Mouse (Mus musculus) embryonic fibroblast, embryonic 13.5 days (primary cell): ENCODE measurements around the gene Zbtb8a. TPM values are rescaled to one million over a fixed set of nuclear protein-coding genes. Genes with fewer than 3 reads are reported as not detected.
"Not testable (repeated sequence)": the region's sequence is repeated elsewhere in the genome, so short reads cannot be mapped to it uniquely, and the experiment has no call there.

Experiments
- H3K27ac ChIP-seq: 2 replicates; pipeline ENCODE4 v1.5.1; 2012; ENCODE audit warnings: low read length, control low read depth, inconsistent platforms; ENCODE audit not compliant: insufficient read depth
- H3K4me1 ChIP-seq: 2 replicates; pipeline ENCODE4 v1.6.1; 2011; ENCODE audit warnings: low read length; ENCODE audit not compliant: control insufficient read depth, insufficient read depth
- H3K4me3 ChIP-seq: 2 replicates; pipeline ENCODE4 v1.5.1; 2011; ENCODE audit warnings: mild to moderate bottlenecking, control low read depth, low read length; ENCODE audit not compliant: insufficient read depth
- CTCF ChIP-seq: IDR thresholded peaks from 2 replicates; pipeline ENCODE4 v1.5.1; 2011; ENCODE audit warnings: mild to moderate bottlenecking, control low read depth, low read length, moderate library complexity, borderline replicate concordance; ENCODE audit not compliant: insufficient read depth
- POLR2A ChIP-seq: IDR thresholded peaks from 2 replicates; pipeline ENCODE4 v1.6.1; 2011; ENCODE audit warnings: low read depth, mild to moderate bottlenecking, control low read depth, low read length, moderate library complexity
- polyA plus RNA-seq: library from polyadenylated mRNA; stranded (reverse); fragments of >200 nt; gene quantifications from 2 replicates; pipeline ENCODE4 v1.2.4, GENCODE M21; 2011; ENCODE audit warnings: low read depth; ENCODE audit not compliant: missing spikeins, insufficient read length

Zbtb8a gene
- polyA plus RNA-seq, 1 experiment, result 6.9 TPM

GRCm38 (mm10) chr4:129362771-129363170, 15.1 kb downstream of the Zbtb8a start:
- Histone ChIP-seq H3K4me1 (no peaks in the 10 kb centered on the region), H3K4me3 (no peak overlapping the region), H3K27ac (no peak overlapping the region)
- no peak for TF ChIP-seq CTCF
- no peak for TF ChIP-seq POLR2A

- not testable (repeated sequence) for H3K27ac ChIP-seq, H3K4me1 ChIP-seq, H3K4me3 ChIP-seq
Observed at GRCm38 (mm10) chr4:129362238-129362637, 15.7 kb downstream of the Zbtb8a start.

GRCm38 (mm10) chr4:129357613-129358163, 20.2 kb downstream of the Zbtb8a start:
- Histone ChIP-seq H3K4me3 (no peak overlapping the region), H3K27ac (no peak overlapping the region), H3K4me1 (no peaks in the 10 kb centered on the region)
- TF ChIP-seq CTCF (no peak), POLR2A (no peak)

- Histone ChIP-seq H3K4me3 (no peak overlapping the region), H3K27ac (no peak overlapping the region), H3K4me1 (no peaks in the 10 kb centered on the region)
- TF ChIP-seq CTCF (no peak), POLR2A (no peak)
Observed at GRCm38 (mm10) chr4:129354236-129354635, 23.7 kb downstream of the Zbtb8a start.

GRCm38 (mm10) chr4:129353176-129353575, 24.7 kb downstream of the Zbtb8a start:
- H3K4me1 ChIP-seq, result no peaks in the 10 kb centered on the region
- no peak overlapping the region for H3K4me3 ChIP-seq
- H3K27ac ChIP-seq, result no peak overlapping the region
- TF ChIP-seq POLR2A, result no peak
- TF ChIP-seq CTCF, result no peak

- TF ChIP-seq POLR2A (no peak), CTCF (no peak)
- H3K27ac ChIP-seq, result no peak overlapping the region
- H3K4me3 ChIP-seq, result no peak overlapping the region
- no peaks in the 10 kb centered on the region for H3K4me1 ChIP-seq
Observed at GRCm38 (mm10) chr4:129351111-129351510, 26.8 kb downstream of the Zbtb8a start.

- TF ChIP-seq CTCF, result peak; percentile 88; the same call in 1 of the 2 replicates
- TF ChIP-seq POLR2A, result no peak
- Histone ChIP-seq H3K27ac (no peak overlapping the region), H3K4me3 (no peak overlapping the region), H3K4me1 (no peaks in the 10 kb centered on the region)
Observed at GRCm38 (mm10) chr4:129350644-129351043, 27.3 kb downstream of the Zbtb8a start.

- no peak for TF ChIP-seq CTCF
- no peak for TF ChIP-seq POLR2A
- Histone ChIP-seq H3K4me3 (no peak overlapping the region), H3K4me1 (no peaks in the 10 kb centered on the region), H3K27ac (no peak overlapping the region)
Observed at GRCm38 (mm10) chr4:129346481-129347154, 31.3 kb downstream of the Zbtb8a start.

- no peak overlapping the region for H3K27ac ChIP-seq
- H3K4me3 ChIP-seq, result no peak overlapping the region
- peaks cover 4% of the 10 kb centered on the region for H3K4me1 ChIP-seq
- no peak for TF ChIP-seq CTCF
- TF ChIP-seq POLR2A, result no peak
Observed at GRCm38 (mm10) chr4:129342705-129343104, 35.2 kb downstream of the Zbtb8a start.

GRCm38 (mm10) chr4:129341888-129342287, 36.0 kb downstream of the Zbtb8a start:
- Histone ChIP-seq H3K4me3 (no peak overlapping the region), H3K27ac (no peak overlapping the region), H3K4me1 (peaks cover 4% of the 10 kb centered on the region)
- TF ChIP-seq CTCF (no peak), POLR2A (no peak)

GRCm38 (mm10) chr4:129339743-129340142, 38.2 kb downstream of the Zbtb8a start:
- no peak for TF ChIP-seq CTCF
- TF ChIP-seq POLR2A, result no peak
- Histone ChIP-seq H3K4me3 (no peak overlapping the region), H3K27ac (no peak overlapping the region), H3K4me1 (peaks cover 4% of the 10 kb centered on the region)

GRCm38 (mm10) chr4:129336291-129336690, 41.6 kb downstream of the Zbtb8a start:
- Histone ChIP-seq H3K27ac (peak overlapping the region; percentile 99), H3K4me3 (peak overlapping the region; percentile 64), H3K4me1 (peaks cover 6% of the 10 kb centered on the region)
- TF ChIP-seq CTCF, result no peak
- TF ChIP-seq POLR2A, result no peak
